Mouse (Mus musculus): Measurements from ENCODE around the gene Morn2. TPM values are rescaled to one million over a fixed set of nuclear protein-coding genes. Genes with fewer than 3 reads are reported as not detected.
A peak's percentile ranks its signal among the peaks of the same experiment; 100 is the strongest.
"Not testable (repeated sequence)": the region's sequence is repeated elsewhere in the genome, so short reads cannot be mapped to it uniquely, and the experiment has no call there.

The Morn2 gene
- total RNA-seq (2021): 10 to 100 TPM; 20.8 to 22.1 TPM

GRCm38 (mm10) chr17:80290074-80290657, at the start of gene Morn2, which contains the start of gene Dhx57:
Morn2 (plus strand) TSS chr17:80290203.
Dhx57 (minus strand) TSS chr17:80290476.
- DNase-seq: peak; percentile 95 to 97

GRCm38 (mm10) chr17:80241594-80241993, 48.4 kb upstream of the Morn2 start:
- no peak for DNase-seq

GRCm38 (mm10) chr17:80243116-80243515, 46.9 kb upstream of the Morn2 start:
- DNase-seq: no peak

GRCm38 (mm10) chr17:80252757-80253525, 37.1 kb upstream of the Morn2 start:
- no peak for DNase-seq

GRCm38 (mm10) chr17:80254421-80254820, 35.6 kb upstream of the Morn2 start:
- DNase-seq: no peak

- DNase-seq: no peak
Observed at GRCm38 (mm10) chr17:80255208-80255607, 34.8 kb upstream of the Morn2 start.

- no peak for DNase-seq
Observed at GRCm38 (mm10) chr17:80267065-80267464, 22.9 kb upstream of the Morn2 start.

GRCm38 (mm10) chr17:80268151-80268550, 21.9 kb upstream of the Morn2 start:
- DNase-seq: no peak

- not testable (repeated sequence) for DNase-seq
Observed at GRCm38 (mm10) chr17:80270622-80271021, 19.4 kb upstream of the Morn2 start.

- no peak for DNase-seq
Observed at GRCm38 (mm10) chr17:80278255-80278654, 11.7 kb upstream of the Morn2 start.

- DNase-seq: no peak
Observed at GRCm38 (mm10) chr17:80279340-80280070, 10.5 kb upstream of the Morn2 start.

- no peak for DNase-seq
Observed at GRCm38 (mm10) chr17:80284446-80284845, 5.6 kb upstream of the Morn2 start.

- DNase-seq: no peak
Observed at GRCm38 (mm10) chr17:80288012-80288411, 2.0 kb upstream of the Morn2 start.

- no peak for DNase-seq
Observed at GRCm38 (mm10) chr17:80289280-80290073, 526 bp upstream of the Morn2 start.

GRCm38 (mm10) chr17:80291148-80291547, 1.1 kb downstream of the Morn2 start:
- no peak for DNase-seq

GRCm38 (mm10) chr17:80295258-80295657, 5.3 kb downstream of the Morn2 start:
- DNase-seq: no peak

GRCm38 (mm10) chr17:80298844-80299243, 8.8 kb downstream of the Morn2 start:
- DNase-seq: no peak

- DNase-seq: no peak
Observed at GRCm38 (mm10) chr17:80307251-80307650, 17.2 kb downstream of the Morn2 start, which contains the start of gene Arhgef33. Arhgef33 (plus strand) TSS chr17:80307407.

GRCm38 (mm10) chr17:80311761-80312160, 21.8 kb downstream of the Morn2 start:
- DNase-seq: no peak

- no peak for DNase-seq
Observed at GRCm38 (mm10) chr17:80312405-80312804, 22.4 kb downstream of the Morn2 start.

GRCm38 (mm10) chr17:80322228-80322627, 32.2 kb downstream of the Morn2 start:
- DNase-seq: no peak

- DNase-seq: no peak
Observed at GRCm38 (mm10) chr17:80323015-80323414, 33.0 kb downstream of the Morn2 start.

Data from layer of hippocampus, postnatal 36 days (tissue).